Mouse (Mus musculus): Measurements from ENCODE around the gene Erbin.

GRCm38 (mm10) chr13:103893065-103893464 is 27.2 kb downstream of the Erbin start:
- TF ChIP-seq CTCF (IDR thresholded peaks at IDR 0.05; ENCODE audit: extremely low read depth, insufficient read depth, low read length): no peak
- no peak for TF ChIP-seq POLR2A (IDR thresholded peaks at IDR 0.05; ENCODE audit: extremely low read depth, insufficient read depth, low read length)

All from cortical plate, adult 2 months (tissue).